Mouse (Mus musculus): ENCODE data around the gene Cwc25. TPM values are rescaled to one million over a fixed set of nuclear protein-coding genes. Genes with fewer than 3 reads are reported as not detected.
A peak's percentile ranks its signal among the peaks of the same experiment; 100 is the strongest.

Cwc25 gene
- polyA plus RNA-seq, 1 experiment from 2014 or later = 13.2 TPM

DNA sequence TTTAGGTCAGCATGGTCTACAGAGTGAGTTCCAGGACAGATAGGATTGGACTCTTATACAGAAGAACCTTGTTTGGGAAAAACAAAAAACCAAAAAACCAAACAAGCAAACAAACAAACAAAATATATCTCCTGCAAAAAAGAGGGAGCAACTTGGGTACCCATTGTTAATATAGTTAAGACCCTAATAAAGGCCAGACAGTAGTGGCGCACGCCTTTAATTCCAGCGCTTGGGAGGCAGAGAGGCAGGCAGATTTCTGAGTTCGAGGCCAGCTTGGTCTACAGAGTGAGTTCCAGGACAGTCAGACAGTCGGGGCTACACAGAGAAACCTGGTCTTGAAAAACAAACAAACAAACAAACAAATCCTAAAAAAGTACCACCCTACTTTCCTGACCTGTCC, 23.4 kb upstream of the Cwc25 start:
- H3K9me3 ChIP-seq (ENCODE audit: low read length) = no peaks in the 10 kb centered on the region
- no peak overlapping the region for H3K4me2 ChIP-seq (replicated peaks; ENCODE audit: low read depth, low read length)
- H3K27me3 ChIP-seq (replicated peaks; ENCODE audit: insufficient read depth, low read length) = no peaks in the 10 kb centered on the region
- ATAC-seq (no peak), DNase-seq (ENCODE audit: low spot score) (no peak)
- H3K9ac ChIP-seq (replicated peaks; ENCODE audit: low read depth) = no peak overlapping the region
- no peaks in the 10 kb centered on the region for H3K4me1 ChIP-seq (ENCODE audit: insufficient read depth, low read depth, low read length)
- no peak overlapping the region for H3K27ac ChIP-seq (ENCODE audit: low read length)
- TF ChIP-seq EP300 (IDR thresholded peaks at IDR 0.05) = no peak
- no peak for TF ChIP-seq CTCF (IDR thresholded peaks at IDR 0.05)
- H3K36me3 ChIP-seq (ENCODE audit: insufficient read depth, low read length) = no peaks in the 10 kb centered on the region
- 74% methylated on average over 5 of the region's 5 CpGs for WGBS
- no peak overlapping the region for H3K4me3 ChIP-seq (ENCODE audit: low read depth, low read length)

- 82% methylated on average over 3 of the region's 3 CpGs for WGBS
- Histone ChIP-seq H3K9me3 (ENCODE audit: low read length) (no peaks in the 10 kb centered on the region), H3K4me3 (ENCODE audit: low read depth, low read length) (no peak overlapping the region), H3K4me2 (replicated peaks; ENCODE audit: low read depth, low read length) (no peak overlapping the region), H3K4me1 (ENCODE audit: insufficient read depth, low read depth, low read length) (no peaks in the 10 kb centered on the region), H3K27ac (ENCODE audit: low read length) (no peak overlapping the region), H3K36me3 (ENCODE audit: insufficient read depth, low read length) (no peaks in the 10 kb centered on the region), H3K27me3 (replicated peaks; ENCODE audit: insufficient read depth, low read length) (no peaks in the 10 kb centered on the region), H3K9ac (replicated peaks; ENCODE audit: low read depth) (no peak overlapping the region)
- no peak for ATAC-seq
- DNase-seq (ENCODE audit: low spot score) = no peak
- TF ChIP-seq EP300 (IDR thresholded peaks at IDR 0.05) (no peak), CTCF (IDR thresholded peaks at IDR 0.05) (no peak)
Observed at GRCm38 (mm10) chr11:97787961-97788360, 21.6 kb upstream of the Cwc25 start.

GRCm38 (mm10) chr11:97782564-97782895, 16.2 kb upstream of the Cwc25 start:
- DNase-seq (ENCODE audit: low spot score) (no peak), ATAC-seq (peak; percentile 27)
- Histone ChIP-seq H3K4me1 (ENCODE audit: insufficient read depth, low read depth, low read length) (peaks cover 5% of the 10 kb centered on the region; the same call in 1 of the 2 replicates), H3K9me3 (ENCODE audit: low read length) (no peaks in the 10 kb centered on the region), H3K27me3 (replicated peaks; ENCODE audit: insufficient read depth, low read length) (no peaks in the 10 kb centered on the region), H3K27ac (ENCODE audit: low read length) (peak overlapping the region; percentile 93), H3K36me3 (ENCODE audit: insufficient read depth, low read length) (peaks cover 11% of the 10 kb centered on the region; the same call in 1 of the 2 replicates), H3K4me3 (ENCODE audit: low read depth, low read length) (peak overlapping the region; percentile 68), H3K9ac (replicated peaks; ENCODE audit: low read depth) (peak overlapping the region; percentile 68), H3K4me2 (replicated peaks; ENCODE audit: low read depth, low read length) (peak overlapping the region; percentile 78)
- 0% methylated on average over 10 of the region's 10 CpGs for WGBS
- TF ChIP-seq CTCF (IDR thresholded peaks at IDR 0.05) (no peak), EP300 (IDR thresholded peaks at IDR 0.05) (0 out of 2 replicates have a peak, but pooled peaks have one; percentile 24)

DNA sequence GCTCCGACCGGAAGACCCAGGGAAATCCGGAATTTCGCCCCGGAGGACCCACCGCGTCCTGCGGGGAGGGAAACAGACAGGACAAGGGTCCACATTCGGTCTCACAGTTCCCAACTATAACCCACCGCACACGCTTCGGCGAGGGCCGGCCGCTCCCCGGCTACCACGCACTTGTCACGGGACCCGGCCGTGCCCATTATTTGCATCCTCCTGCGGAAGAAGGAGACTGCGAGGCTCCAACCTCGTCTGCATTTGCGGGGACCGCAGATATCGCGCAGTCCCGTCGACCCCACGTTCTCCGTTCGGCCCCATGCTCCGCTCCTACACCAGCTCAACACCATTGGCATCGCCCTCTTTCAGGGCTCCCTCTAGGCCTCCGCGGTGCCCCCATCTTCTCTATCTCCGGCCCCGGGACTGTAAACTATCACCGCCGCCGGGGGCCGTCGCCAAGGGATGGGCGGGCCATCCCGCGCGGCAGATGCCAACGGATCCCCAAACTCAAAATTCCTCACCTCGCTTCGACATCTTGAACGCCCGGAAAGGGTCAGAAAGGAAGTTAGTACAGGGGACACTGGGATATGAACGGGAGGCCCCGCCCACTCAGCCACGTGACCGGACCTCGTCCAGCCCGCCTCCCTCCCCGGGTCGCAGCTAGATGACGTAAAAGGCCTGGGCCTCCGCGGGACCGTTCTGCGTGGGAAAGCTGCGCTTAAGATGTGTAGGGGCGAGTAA, 15.6 kb upstream of the Cwc25 start, which contains the start of gene Rpl23:
Rpl23 (minus strand) TSS at position 606 of the 732 bp plus-strand sequence.
- H3K4me1 ChIP-seq (ENCODE audit: insufficient read depth, low read depth, low read length) = peaks cover 5% of the 10 kb centered on the region; the same call in 1 of the 2 replicates
- ATAC-seq = peak; percentile 98
- H3K4me2 ChIP-seq (replicated peaks; ENCODE audit: low read depth, low read length) = peak within 1 kb of the TSS; percentile 78
- peak; percentile 99 for DNase-seq (ENCODE audit: low spot score)
- H3K36me3 ChIP-seq (ENCODE audit: insufficient read depth, low read length) = peaks cover 16% of the 10 kb centered on the region; the same call in 1 of the 2 replicates
- TF ChIP-seq EP300 (IDR thresholded peaks at IDR 0.05) (no peak; the same call in 1 of the 2 replicates), CTCF (IDR thresholded peaks at IDR 0.05) (no peak)
- peak within 1 kb of the TSS; percentile 93 for H3K27ac ChIP-seq (ENCODE audit: low read length)
- under 1% methylated on average over 66 of the region's 67 CpGs for WGBS
- H3K9ac ChIP-seq (replicated peaks; ENCODE audit: low read depth) = peak within 1 kb of the TSS; percentile 93
- H3K27me3 ChIP-seq (replicated peaks; ENCODE audit: insufficient read depth, low read length) = no peaks in the 10 kb centered on the region
- no peaks in the 10 kb centered on the region for H3K9me3 ChIP-seq (ENCODE audit: low read length)
- H3K4me3 ChIP-seq (ENCODE audit: low read depth, low read length) = peak within 1 kb of the TSS; percentile 68

- ATAC-seq (no peak), DNase-seq (ENCODE audit: low spot score) (no peak)
- no peaks in the 10 kb centered on the region for H3K27me3 ChIP-seq (replicated peaks; ENCODE audit: insufficient read depth, low read length)
- H3K4me3 ChIP-seq (ENCODE audit: low read depth, low read length) = peak overlapping the region; percentile 68
- H3K27ac ChIP-seq (ENCODE audit: low read length) = peak overlapping the region; percentile 93
- H3K9me3 ChIP-seq (ENCODE audit: low read length) = no peaks in the 10 kb centered on the region
- H3K4me2 ChIP-seq (replicated peaks; ENCODE audit: low read depth, low read length) = peak overlapping the region; percentile 78
- H3K9ac ChIP-seq (replicated peaks; ENCODE audit: low read depth) = peak overlapping the region; percentile 93
- 2% methylated on average over 11 of the region's 11 CpGs for WGBS
- TF ChIP-seq CTCF (IDR thresholded peaks at IDR 0.05) (no peak), EP300 (IDR thresholded peaks at IDR 0.05) (no peak)
- peaks cover 5% of the 10 kb centered on the region; the same call in 1 of the 2 replicates for H3K4me1 ChIP-seq (ENCODE audit: insufficient read depth, low read depth, low read length)
- peaks cover 16% of the 10 kb centered on the region; the same call in 1 of the 2 replicates for H3K36me3 ChIP-seq (ENCODE audit: insufficient read depth, low read length)
Observed at GRCm38 (mm10) chr11:97781478-97781831, 15.1 kb upstream of the Cwc25 start.

DNA sequence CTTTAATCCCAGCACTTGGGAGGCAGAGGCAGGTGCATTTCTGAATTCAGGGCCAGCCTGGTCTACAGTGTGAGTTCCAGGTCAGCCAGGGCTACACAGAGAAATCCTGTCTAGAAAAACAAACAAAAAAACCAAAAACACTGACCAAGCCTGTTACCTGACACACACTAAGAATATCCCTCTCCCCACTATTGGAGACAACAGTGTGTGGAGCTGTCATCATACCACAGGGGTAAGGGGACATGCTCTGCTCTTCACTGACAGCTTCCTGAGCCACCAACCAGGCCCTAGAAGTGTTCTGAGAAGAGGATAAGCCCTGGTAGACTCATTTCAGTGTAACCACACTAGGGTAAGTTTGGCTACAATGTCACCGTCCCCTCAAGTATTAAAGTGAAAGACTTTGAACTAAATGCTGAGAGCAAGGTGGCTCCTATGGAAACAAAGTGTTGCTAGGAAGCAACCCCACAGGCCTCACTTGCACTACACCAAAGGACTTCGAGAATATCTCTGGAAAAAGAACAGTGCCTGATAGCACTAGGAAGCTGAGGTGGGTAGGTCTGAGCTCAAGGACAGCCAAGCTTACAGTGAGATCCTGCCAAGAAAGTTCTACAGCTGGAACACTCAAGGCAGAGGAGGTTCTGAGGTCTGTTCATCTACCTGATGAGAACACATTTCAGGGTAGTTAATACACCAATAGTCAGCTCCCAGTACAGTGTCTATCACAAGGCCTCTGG, 13.8 kb upstream of the Cwc25 start:
- TF ChIP-seq CTCF (IDR thresholded peaks at IDR 0.05) (no peak), EP300 (IDR thresholded peaks at IDR 0.05) (no peak)

More for the DNA sequence above, 13.8 kb upstream of the Cwc25 start:
- H3K27ac ChIP-seq (ENCODE audit: low read length) = no peak overlapping the region
- no peak overlapping the region for H3K4me3 ChIP-seq (ENCODE audit: low read depth, low read length)
- peaks cover 5% of the 10 kb centered on the region; the same call in 1 of the 2 replicates for H3K4me1 ChIP-seq (ENCODE audit: insufficient read depth, low read depth, low read length)
- 63% methylated on average over 2 of the region's 2 CpGs for WGBS
- no peaks in the 10 kb centered on the region for H3K27me3 ChIP-seq (replicated peaks; ENCODE audit: insufficient read depth, low read length)
- H3K9ac ChIP-seq (replicated peaks; ENCODE audit: low read depth) = peak overlapping the region; percentile 93; the same call in 1 of the 2 replicates
- DNase-seq (ENCODE audit: low spot score) (no peak), ATAC-seq (no peak)
- peaks cover 16% of the 10 kb centered on the region; the same call in 1 of the 2 replicates for H3K36me3 ChIP-seq (ENCODE audit: insufficient read depth, low read length)
- no peaks in the 10 kb centered on the region for H3K9me3 ChIP-seq (ENCODE audit: low read length)
- H3K4me2 ChIP-seq (replicated peaks; ENCODE audit: low read depth, low read length) = no peak overlapping the region
